Mouse (Mus musculus): ENCODE data around the gene Fancd2. TPM values are rescaled to one million over a fixed set of nuclear protein-coding genes. Genes with fewer than 3 reads are reported as not detected.

Gene Fancd2
- 10.2 and 11.2 TPM in 2 replicates for polyA plus RNA-seq (2015; fragmentation: Nextera tagmentation; extraction: Ambion mirVana)

GRCm38 (mm10) chr6:113530932-113531839, at the start of gene Fancd2, which contains the start of gene Emc3:
TSS of gene Fancd2 (plus strand) at chr6:113531682.
TSS of gene Emc3 (minus strand) at chr6:113531652.
- DNase-seq (ENCODE audit: low spot score), result peak; percentile 89

- peak; percentile 54 for DNase-seq (ENCODE audit: low spot score)
These were observed 48.9 kb upstream of the Fancd2 start for GRCm38 (mm10) chr6:113482477-113483099.

- peak; percentile 92 for DNase-seq (ENCODE audit: low spot score)
These were observed 48.3 kb upstream of the Fancd2 start, which contains the start of gene Creld1 for GRCm38 (mm10) chr6:113483100-113483615. TSS of gene Creld1 (plus strand) at chr6:113483297.

GRCm38 (mm10) chr6:113483729-113484128, 47.8 kb upstream of the Fancd2 start:
- DNase-seq (ENCODE audit: low spot score), result no peak

GRCm38 (mm10) chr6:113487125-113487576, 44.3 kb upstream of the Fancd2 start:
- peak; percentile 60 for DNase-seq (ENCODE audit: low spot score)

- no peak for DNase-seq (ENCODE audit: low spot score)
These were observed 42.1 kb upstream of the Fancd2 start for GRCm38 (mm10) chr6:113489410-113489809.

GRCm38 (mm10) chr6:113492101-113492864, 39.2 kb upstream of the Fancd2 start:
- no peak for DNase-seq (ENCODE audit: low spot score)

GRCm38 (mm10) chr6:113494258-113494788, 37.2 kb upstream of the Fancd2 start:
- DNase-seq (ENCODE audit: low spot score), result peak; percentile 89

GRCm38 (mm10) chr6:113495071-113495675, 36.3 kb upstream of the Fancd2 start:
- no peak for DNase-seq (ENCODE audit: low spot score)

- DNase-seq (ENCODE audit: low spot score), result no peak
These were observed 32.1 kb upstream of the Fancd2 start for GRCm38 (mm10) chr6:113499346-113499745.

GRCm38 (mm10) chr6:113501388-113502084, 29.9 kb upstream of the Fancd2 start, which contains the start of gene Prrt3:
TSS of gene Prrt3 (minus strand) at chr6:113501931.
- no peak for DNase-seq (ENCODE audit: low spot score)

- no peak for DNase-seq (ENCODE audit: low spot score)
These were observed 28.7 kb upstream of the Fancd2 start for GRCm38 (mm10) chr6:113502801-113503200.

- peak; percentile 18 for DNase-seq (ENCODE audit: low spot score)
These were observed 25.8 kb upstream of the Fancd2 start for GRCm38 (mm10) chr6:113505689-113506088.

- DNase-seq (ENCODE audit: low spot score), result no peak
These were observed 24.4 kb upstream of the Fancd2 start for GRCm38 (mm10) chr6:113507130-113507529.

- DNase-seq (ENCODE audit: low spot score), result peak; percentile 14
These were observed 23.1 kb upstream of the Fancd2 start for GRCm38 (mm10) chr6:113508272-113508946.

- no peak for DNase-seq (ENCODE audit: low spot score)
These were observed 22.6 kb upstream of the Fancd2 start for GRCm38 (mm10) chr6:113508947-113509280.

- DNase-seq (ENCODE audit: low spot score), result no peak
These were observed 17.5 kb upstream of the Fancd2 start for GRCm38 (mm10) chr6:113513944-113514343.

- DNase-seq (ENCODE audit: low spot score), result no peak
These were observed 16.9 kb upstream of the Fancd2 start for GRCm38 (mm10) chr6:113514600-113514999.

- peak; percentile 83 for DNase-seq (ENCODE audit: low spot score)
These were observed 13.9 kb upstream of the Fancd2 start for GRCm38 (mm10) chr6:113517434-113518080.
